ENCODE assay signal across 15 mouse cellular contexts in the genomic region with DNA sequence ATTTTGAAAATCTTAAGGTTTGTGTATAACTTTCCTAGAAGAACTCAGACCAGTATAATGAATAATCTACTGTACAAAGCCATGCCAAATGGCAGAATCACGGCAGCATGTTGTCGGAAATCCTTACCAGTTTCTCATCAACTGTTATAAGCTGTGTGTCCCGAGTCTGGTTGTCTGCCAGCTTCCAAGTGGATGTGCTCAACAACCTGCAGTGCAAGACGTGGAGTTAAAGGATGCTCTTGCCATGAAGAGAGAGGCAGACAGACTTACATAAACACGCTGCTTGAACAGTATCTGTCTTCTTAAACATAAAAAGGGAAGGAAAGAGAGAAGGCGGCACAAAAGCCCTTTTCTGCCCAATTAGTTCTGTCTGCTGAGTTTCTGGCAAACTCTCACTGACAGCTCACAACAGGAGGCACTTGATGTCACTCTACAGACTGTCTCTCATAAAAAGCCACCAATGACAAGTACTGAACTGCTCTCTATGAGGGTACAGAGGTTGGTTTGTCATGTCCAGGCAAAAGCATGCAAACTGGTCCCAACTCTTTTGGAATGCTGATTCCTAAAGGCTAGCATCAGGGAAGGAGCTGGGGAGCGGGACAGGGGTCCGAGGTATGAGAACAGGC. TPM values are rescaled to one million over a fixed set of nuclear protein-coding genes. Genes with fewer than 3 reads are reported as not detected.
DNase-seq lines count a peak whose midpoint lies in the region; ATAC-seq lines count a peak whose summit lies in the region.
"Had no signal": no experiment of that assay in that cellular context is flagged by ENCODE, and none has a peak within 500 bp of the region (broad histone marks: within the 10 kb centered on the region; RNA-seq: fewer than 3 reads in every experiment).

No protein-coding gene starts in this region.

- intact Hi-C loops in left cerebral cortex, postnatal 4 days (cut with DNase I): no loop called here
- intact Hi-C loops in left cerebral cortex, postnatal 10 days (cut with DNase I): no loop called here

- no peak overlapping the region for H3K27ac ChIP-seq in forebrain, embryonic 16.5 days (ENCODE audit: low read length)
- no peak overlapping the region for H3K27ac ChIP-seq in neural tube, embryonic 14.5 days (ENCODE audit: low read depth, low read length)
- no peak overlapping the region for H3K27ac ChIP-seq in heart, embryonic 11.5 days (ENCODE audit: low read depth, low read length)
- H3K27ac ChIP-seq: intestine, embryonic 15.5 days; stomach, embryonic 15.5 days had no signal

- 21% methylated on average over 8 of the region's 8 CpGs for WGBS in forebrain, embryonic 16.5 days
- 45% methylated on average over 8 of the region's 8 CpGs for WGBS in neural tube, embryonic 14.5 days
- WGBS in heart, embryonic 11.5 days (ENCODE audit: insufficient replicate concordance): 86% methylated on average over 8 of the region's 8 CpGs

- DNase-seq in left cerebral cortex, postnatal 4 days: peak; percentile 70
- DNase-seq in left cerebral cortex, postnatal 10 days (ENCODE audit: extremely low spot score in 1 of 2, low spot score in 2 of 2): no peak
- peak; percentile 61 to 75 for DNase-seq in cerebellum, adult 18-20 months
- no peak for DNase-seq in thymus, postnatal 14 days
- DNase-seq: adrenal gland, postnatal 25 days; gastrocnemius, postnatal 25 days; kidney, postnatal 4 days; liver, postnatal 0 days had no signal

- H3K9me3 ChIP-seq in forebrain, embryonic 16.5 days (ENCODE audit: control insufficient read depth, low read length): no peaks in the 10 kb centered on the region
- no peaks in the 10 kb centered on the region for H3K9me3 ChIP-seq in neural tube, embryonic 14.5 days (ENCODE audit: control insufficient read depth, low read length)
- no peaks in the 10 kb centered on the region for H3K9me3 ChIP-seq in heart, embryonic 11.5 days (replicated peaks; ENCODE audit: control insufficient read depth, low read length)
- H3K9me3 ChIP-seq: intestine, embryonic 15.5 days; stomach, embryonic 15.5 days had no signal

- H3K4me3 ChIP-seq in forebrain, embryonic 16.5 days (replicated peaks; ENCODE audit: low read length): no peak overlapping the region
- H3K4me3 ChIP-seq in neural tube, embryonic 14.5 days (ENCODE audit: low read depth, low read length): no peak overlapping the region
- H3K4me3 ChIP-seq in heart, embryonic 11.5 days (ENCODE audit: low read depth, low read length): no peak overlapping the region
- H3K4me3 ChIP-seq: erythroblast, embryonic 14.5 days; intestine, embryonic 15.5 days; stomach, embryonic 15.5 days had no signal

- H3K9ac ChIP-seq in forebrain, embryonic 16.5 days (replicated peaks; ENCODE audit: low read depth, low read length): no peak overlapping the region
- H3K9ac ChIP-seq in neural tube, embryonic 14.5 days (replicated peaks; ENCODE audit: low read depth, low read length): no peak overlapping the region
- no peak overlapping the region for H3K9ac ChIP-seq in heart, embryonic 11.5 days (ENCODE audit: low read depth, low read length)
- H3K9ac ChIP-seq: intestine, embryonic 15.5 days; liver, postnatal 0 days; stomach, embryonic 15.5 days had no signal

- H3K36me3 ChIP-seq in forebrain, embryonic 16.5 days (ENCODE audit: control insufficient read depth, insufficient read depth): no peaks in the 10 kb centered on the region
- no peaks in the 10 kb centered on the region for H3K36me3 ChIP-seq in neural tube, embryonic 14.5 days (ENCODE audit: control insufficient read depth, insufficient read depth, low read length)
- H3K36me3 ChIP-seq in heart, embryonic 11.5 days (ENCODE audit: control insufficient read depth, insufficient read depth, low read length): no peaks in the 10 kb centered on the region
- H3K36me3 ChIP-seq: intestine, embryonic 15.5 days; stomach, embryonic 15.5 days had no signal

- no peaks in the 10 kb centered on the region for H3K27me3 ChIP-seq in forebrain, embryonic 16.5 days (replicated peaks; ENCODE audit: control insufficient read depth, insufficient read depth, low read length)
- no peaks in the 10 kb centered on the region for H3K27me3 ChIP-seq in neural tube, embryonic 14.5 days (ENCODE audit: control insufficient read depth, insufficient read depth, low read length)
- H3K27me3 ChIP-seq in heart, embryonic 11.5 days (ENCODE audit: control insufficient read depth, insufficient read depth, low read length): no peaks in the 10 kb centered on the region
- H3K27me3 ChIP-seq: intestine, embryonic 15.5 days; Patski; stomach, embryonic 15.5 days had no signal

- H3K4me1 ChIP-seq in forebrain, embryonic 16.5 days (replicated peaks; ENCODE audit: control insufficient read depth, insufficient read depth, low read length): peaks cover 6% of the 10 kb centered on the region
- H3K4me1 ChIP-seq in neural tube, embryonic 14.5 days (ENCODE audit: control insufficient read depth, insufficient read depth, low read length): no peaks in the 10 kb centered on the region
- no peaks in the 10 kb centered on the region for H3K4me1 ChIP-seq in heart, embryonic 11.5 days (ENCODE audit: control insufficient read depth, insufficient read depth, low read length)
- H3K4me1 ChIP-seq: intestine, embryonic 15.5 days; stomach, embryonic 15.5 days had no signal

- no peak overlapping the region for H3K4me2 ChIP-seq in forebrain, embryonic 16.5 days (ENCODE audit: low read length)
- no peak overlapping the region for H3K4me2 ChIP-seq in neural tube, embryonic 14.5 days (ENCODE audit: low read depth, low read length)
- no peak overlapping the region for H3K4me2 ChIP-seq in heart, embryonic 11.5 days
- H3K4me2 ChIP-seq: intestine, embryonic 15.5 days; stomach, embryonic 15.5 days had no signal

- ATAC-seq in forebrain, embryonic 16.5 days: peak; percentile 70
- ATAC-seq in neural tube, embryonic 14.5 days (ENCODE audit: low read depth): peak; percentile 49; the same call in 1 of the 2 replicates
- no peak for ATAC-seq in heart, embryonic 11.5 days (replicated peaks; ENCODE audit: insufficient number of reproducible peaks, low FRiP score, low TSS enrichment)
- ATAC-seq: intestine, embryonic 15.5 days; liver, postnatal 0 days; Patski had no signal

RNA-seq across cellular contexts. Expression of a gene that starts 36.6 kb away (rescaled TPM):
- total RNA-seq in left cerebral cortex, postnatal 4 days (2021): 100 to 1,000 TPM; 169 to 170 TPM
- 100 to 1,000 TPM; 191 to 195 TPM for total RNA-seq in left cerebral cortex, postnatal 10 days (2021)
- polyA plus RNA-seq in forebrain, embryonic 16.5 days (2015; fragmentation: Nextera tagmentation; extraction: Ambion mirVana): 304 and 323 TPM in 2 replicates
- polyA plus RNA-seq in neural tube, embryonic 14.5 days (2014; fragmentation: Nextera tagmentation; extraction: Ambion mirVana): 392 and 426 TPM in 2 replicates
- 389 and 403 TPM in 2 replicates for polyA plus RNA-seq in heart, embryonic 11.5 days (2014; fragmentation: Nextera tagmentation; extraction: Ambion mirVana)

Comparison
In these comparisons a context has a peak if more than half of its experiments do, and no peak if none do; other contexts are left out.
1. DNase-seq: peak in left cerebral cortex, postnatal 4 days (single experiment) and cerebellum, adult 18-20 months (2 of 2); none in left cerebral cortex, postnatal 10 days (0 of 2) and thymus, postnatal 14 days (single experiment).